Mouse (Mus musculus): ENCODE measurements around the gene Fsd1. TPM values are rescaled to one million over a fixed set of nuclear protein-coding genes. Genes with fewer than 3 reads are reported as not detected.
A peak's percentile ranks its signal among the peaks of the same experiment; 100 is the strongest.

Fsd1 gene
- polyA plus RNA-seq, 1 experiment from 2014 or later = not detected

DNA sequence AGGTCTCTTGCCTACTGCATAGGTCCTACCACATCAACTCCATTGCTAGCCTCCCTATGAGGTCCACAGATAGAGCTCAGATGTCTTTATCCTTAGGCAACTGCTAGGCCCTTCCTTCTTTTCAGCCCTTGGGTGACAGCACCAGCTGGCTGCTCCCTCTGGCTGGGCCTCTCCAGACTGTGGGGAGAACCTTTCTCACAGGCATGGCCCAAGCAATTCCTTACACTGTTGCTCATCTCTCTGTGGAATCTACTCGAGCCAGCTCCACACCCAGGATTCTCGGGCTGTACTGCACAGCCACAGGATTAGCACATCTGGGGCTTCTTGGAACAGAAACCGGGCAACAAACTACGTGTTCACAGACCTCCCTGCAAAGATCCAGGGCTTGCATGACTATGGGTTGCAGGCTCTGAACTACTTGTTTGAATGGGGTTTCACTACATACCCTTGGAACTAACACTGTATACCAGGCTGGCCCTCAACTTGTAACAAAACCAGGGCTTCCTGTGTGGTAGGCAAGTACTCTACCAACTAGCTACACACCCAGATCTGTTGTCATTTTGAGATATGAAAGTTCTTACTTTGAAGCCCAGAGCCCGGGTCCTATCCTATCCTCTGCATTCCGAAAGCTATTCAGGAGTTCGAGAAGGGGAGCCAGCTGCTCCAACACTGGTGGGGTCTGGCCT lies 47.9 kb downstream of the Fsd1 start:
- Histone ChIP-seq H3K36me3 (replicated peaks; ENCODE audit: insufficient read depth, low read length) (peaks cover 13% of the 10 kb centered on the region), H3K27me3 (ENCODE audit: insufficient read depth, low read length) (no peaks in the 10 kb centered on the region), H3K9me3 (ENCODE audit: low read length) (no peaks in the 10 kb centered on the region), H3K9ac (replicated peaks) (peak overlapping the region; percentile 93), H3K4me1 (ENCODE audit: insufficient read depth) (peaks cover 49% of the 10 kb centered on the region), H3K4me2 (ENCODE audit: low read depth, low read length) (peak overlapping the region; percentile 67), H3K27ac (ENCODE audit: low read depth) (peak overlapping the region; percentile 86), H3K4me3 (ENCODE audit: low read depth, low read length) (no peak overlapping the region)
- 78% methylated on average over 7 of the region's 7 CpGs for WGBS (ENCODE audit: insufficient replicate concordance)
- DNase-seq = peak; percentile 13
- no peak for ATAC-seq
- no peak for TF ChIP-seq EP300 (IDR thresholded peaks at IDR 0.05; ENCODE audit: low read depth)
- TF ChIP-seq CTCF (IDR thresholded peaks at IDR 0.05; ENCODE audit: low read depth) = no peak

DNA sequence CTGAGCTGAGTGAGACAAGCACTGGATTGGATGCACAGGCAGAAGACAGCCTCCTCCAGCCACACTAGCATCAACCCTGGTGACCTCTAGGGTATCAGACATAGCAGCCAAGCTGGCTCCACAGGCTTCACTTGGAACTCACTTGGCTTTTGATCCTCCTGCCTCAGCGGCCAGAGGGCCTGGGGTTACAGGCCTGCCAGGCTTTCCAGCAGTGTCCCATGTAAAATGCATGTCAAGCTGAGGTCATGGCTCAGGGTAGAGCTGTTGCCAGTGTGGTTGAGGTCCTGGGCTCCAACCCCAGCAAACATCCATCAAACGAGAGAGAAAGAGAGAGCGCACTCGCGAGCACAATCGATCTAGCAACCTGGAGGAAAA lies 48.4 kb downstream of the Fsd1 start:
- TF ChIP-seq CTCF (IDR thresholded peaks at IDR 0.05; ENCODE audit: low read depth) = no peak
- no peak for TF ChIP-seq EP300 (IDR thresholded peaks at IDR 0.05; ENCODE audit: low read depth)
- Histone ChIP-seq H3K4me2 (ENCODE audit: low read depth, low read length) (peak overlapping the region; percentile 67), H3K27ac (ENCODE audit: low read depth) (0 out of 2 replicates have a peak overlapping the region, but pooled peaks have one; percentile 86), H3K9me3 (ENCODE audit: low read length) (no peaks in the 10 kb centered on the region), H3K4me1 (ENCODE audit: insufficient read depth) (peaks cover 49% of the 10 kb centered on the region), H3K9ac (replicated peaks) (peak overlapping the region; percentile 93), H3K27me3 (ENCODE audit: insufficient read depth, low read length) (no peaks in the 10 kb centered on the region), H3K36me3 (replicated peaks; ENCODE audit: insufficient read depth, low read length) (peaks cover 10% of the 10 kb centered on the region), H3K4me3 (ENCODE audit: low read depth, low read length) (peak overlapping the region; percentile 98; the same call in 1 of the 2 replicates)
- 84% methylated on average over 6 of the region's 6 CpGs for WGBS (ENCODE audit: insufficient replicate concordance)
- ATAC-seq = no peak
- DNase-seq = no peak

DNA sequence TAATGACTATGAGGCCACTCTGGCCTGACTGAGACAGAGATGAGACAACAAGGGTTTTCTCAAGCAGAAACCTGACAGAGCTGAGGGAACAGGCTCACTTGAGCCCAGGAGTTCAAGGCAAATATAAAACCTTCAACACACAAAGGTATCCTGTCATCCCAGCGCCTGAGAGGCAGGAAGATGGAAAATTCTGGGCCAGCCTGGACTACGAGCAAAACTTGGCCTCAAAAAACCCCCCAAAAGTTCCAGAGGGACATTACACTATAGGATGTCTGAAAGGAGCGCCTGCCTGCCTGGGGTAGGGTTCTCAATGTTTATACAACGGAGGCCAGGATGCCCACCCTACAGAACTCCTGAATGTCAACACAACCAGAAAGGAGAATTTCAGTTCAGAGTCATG lies 48.9 kb downstream of the Fsd1 start:
- H3K9ac ChIP-seq (replicated peaks) = peak overlapping the region; percentile 93
- H3K4me3 ChIP-seq (ENCODE audit: low read depth, low read length) = peak overlapping the region; percentile 98
- no peak for TF ChIP-seq CTCF (IDR thresholded peaks at IDR 0.05; ENCODE audit: low read depth)
- TF ChIP-seq EP300 (IDR thresholded peaks at IDR 0.05; ENCODE audit: low read depth) = no peak
- H3K9me3 ChIP-seq (ENCODE audit: low read length) = no peaks in the 10 kb centered on the region
- H3K4me2 ChIP-seq (ENCODE audit: low read depth, low read length) = peak overlapping the region; percentile 67
- 64% methylated on average over 4 of the region's 4 CpGs for WGBS (ENCODE audit: insufficient replicate concordance)
- ATAC-seq (no peak), DNase-seq (peak; percentile 12)
- H3K36me3 ChIP-seq (replicated peaks; ENCODE audit: insufficient read depth, low read length) = peaks cover 8% of the 10 kb centered on the region
- no peaks in the 10 kb centered on the region for H3K27me3 ChIP-seq (ENCODE audit: insufficient read depth, low read length)
- 0 out of 2 replicates have a peak overlapping the region, but pooled peaks have one; percentile 86 for H3K27ac ChIP-seq (ENCODE audit: low read depth)
- peaks cover 49% of the 10 kb centered on the region for H3K4me1 ChIP-seq (ENCODE audit: insufficient read depth)

- H3K27ac ChIP-seq (ENCODE audit: low read depth) = peak within 1 kb of the TSS; percentile 97
- ATAC-seq (peak; percentile 87), DNase-seq (peak; percentile 99)
- under 1% methylated on average over 69 of the region's 74 CpGs for WGBS (ENCODE audit: insufficient replicate concordance)
- H3K9me3 ChIP-seq (ENCODE audit: low read length) = no peaks in the 10 kb centered on the region
- peak within 1 kb of the TSS; percentile 98 for H3K4me3 ChIP-seq (ENCODE audit: low read depth, low read length)
- TF ChIP-seq CTCF (IDR thresholded peaks at IDR 0.05; ENCODE audit: low read depth) = peak; percentile 100
- TF ChIP-seq EP300 (IDR thresholded peaks at IDR 0.05; ENCODE audit: low read depth) = peak; percentile 86
- H3K4me1 ChIP-seq (ENCODE audit: insufficient read depth) = peaks cover 40% of the 10 kb centered on the region
- no peaks in the 10 kb centered on the region for H3K27me3 ChIP-seq (ENCODE audit: insufficient read depth, low read length)
- peaks cover 8% of the 10 kb centered on the region for H3K36me3 ChIP-seq (replicated peaks; ENCODE audit: insufficient read depth, low read length)
- H3K9ac ChIP-seq (replicated peaks) = peak within 1 kb of the TSS; percentile 93
- H3K4me2 ChIP-seq (ENCODE audit: low read depth, low read length) = peak within 1 kb of the TSS; percentile 67
These were observed 50.0 kb downstream of the Fsd1 start, which contains the start of gene Sh3gl1 for GRCm38 (mm10) chr17:56036176-56036900. TSS of gene Sh3gl1 (minus strand) at chr17:56036635.

GRCm38 (mm10) chr17:56036901-56037287 lies 50.6 kb downstream of the Fsd1 start:
- Histone ChIP-seq H3K4me2 (ENCODE audit: low read depth, low read length) (peak overlapping the region; percentile 67), H3K27me3 (ENCODE audit: insufficient read depth, low read length) (no peaks in the 10 kb centered on the region), H3K36me3 (replicated peaks; ENCODE audit: insufficient read depth, low read length) (peaks cover 8% of the 10 kb centered on the region), H3K4me3 (ENCODE audit: low read depth, low read length) (peak overlapping the region; percentile 98), H3K4me1 (ENCODE audit: insufficient read depth) (peaks cover 38% of the 10 kb centered on the region), H3K9me3 (ENCODE audit: low read length) (no peaks in the 10 kb centered on the region), H3K27ac (ENCODE audit: low read depth) (no peak overlapping the region; the same call in 1 of the 2 replicates), H3K9ac (replicated peaks) (peak overlapping the region; percentile 55)
- ATAC-seq (no peak), DNase-seq (no peak)
- WGBS (ENCODE audit: insufficient replicate concordance) = 35% methylated on average over 13 of the region's 13 CpGs
- TF ChIP-seq CTCF (IDR thresholded peaks at IDR 0.05; ENCODE audit: low read depth) (no peak), EP300 (IDR thresholded peaks at IDR 0.05; ENCODE audit: low read depth) (no peak)

- no peak overlapping the region for H3K4me3 ChIP-seq (ENCODE audit: low read depth, low read length)
- peak; percentile 19 for DNase-seq
- H3K27ac ChIP-seq (ENCODE audit: low read depth) = no peak overlapping the region
- peaks cover 2% of the 10 kb centered on the region for H3K36me3 ChIP-seq (replicated peaks; ENCODE audit: insufficient read depth, low read length)
- H3K4me2 ChIP-seq (ENCODE audit: low read depth, low read length) = no peak overlapping the region
- 69% methylated on average over 8 of the region's 8 CpGs for WGBS (ENCODE audit: insufficient replicate concordance)
- no peaks in the 10 kb centered on the region for H3K9me3 ChIP-seq (ENCODE audit: low read length)
- no peak for ATAC-seq
- no peak for TF ChIP-seq EP300 (IDR thresholded peaks at IDR 0.05; ENCODE audit: low read depth)
- no peaks in the 10 kb centered on the region for H3K27me3 ChIP-seq (ENCODE audit: insufficient read depth, low read length)
- peaks cover 23% of the 10 kb centered on the region for H3K4me1 ChIP-seq (ENCODE audit: insufficient read depth)
- no peak overlapping the region for H3K9ac ChIP-seq (replicated peaks)
These were observed 52.4 kb downstream of the Fsd1 start for GRCm38 (mm10) chr17:56038583-56039261.

Measured in liver, postnatal 0 days (tissue).